Mouse (Mus musculus): ENCODE results near the gene BC030499. TPM values are rescaled to one million over a fixed set of nuclear protein-coding genes. Genes with fewer than 3 reads are reported as not detected.

Gene BC030499
- polyA plus RNA-seq, 1 experiment from 2014 or later = 0.17 TPM

DNA sequence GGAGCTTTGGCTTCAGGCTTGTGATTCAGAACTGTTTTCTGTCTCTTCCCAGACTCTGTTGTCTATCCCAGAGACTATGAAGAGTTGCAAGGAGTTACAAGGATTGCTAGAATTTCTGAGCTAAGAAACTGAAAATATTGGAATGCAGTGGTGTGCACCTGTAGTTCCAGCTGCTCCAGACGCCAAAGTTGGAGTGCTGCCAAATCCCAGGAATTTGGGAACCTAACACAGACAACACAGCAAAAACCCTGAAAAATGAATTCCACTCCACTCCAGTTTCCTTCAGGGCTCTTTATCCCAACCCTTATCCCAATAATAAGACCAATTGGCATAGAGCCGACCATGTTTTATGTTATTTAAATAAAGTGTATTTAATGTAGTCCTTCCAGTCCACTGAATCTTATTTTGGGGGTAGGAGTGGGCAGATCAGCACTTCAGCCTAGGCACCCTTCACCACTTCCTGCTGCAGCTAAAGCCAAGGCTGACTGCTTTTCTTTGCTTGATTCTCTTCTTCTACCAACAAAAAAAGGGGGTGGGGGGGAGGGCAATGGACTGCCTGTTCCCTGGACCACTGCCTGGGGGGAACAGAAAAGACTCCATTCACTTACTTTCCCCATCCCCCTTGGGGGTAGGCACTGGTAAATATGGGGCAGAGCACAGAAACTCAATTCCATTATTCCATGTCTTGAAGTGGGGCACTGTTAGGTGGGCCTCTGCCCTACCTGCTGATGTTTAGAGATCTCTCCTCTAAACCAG, 31.6 kb downstream of the BC030499 start:
- H3K27ac ChIP-seq (ENCODE audit: low read depth, low read length) = peak overlapping the region; percentile 4; the same call in 1 of the 2 replicates
- H3K27me3 ChIP-seq (ENCODE audit: control insufficient read depth, insufficient read depth, low read length) = no peaks in the 10 kb centered on the region
- WGBS = 79% methylated on average over 2 of the region's 2 CpGs
- H3K9me3 ChIP-seq (ENCODE audit: control insufficient read depth, low read length) = no peaks in the 10 kb centered on the region
- no peak overlapping the region for H3K9ac ChIP-seq (ENCODE audit: low read length)
- H3K36me3 ChIP-seq (ENCODE audit: control insufficient read depth, insufficient read depth, low read length) = peaks cover 19% of the 10 kb centered on the region
- DNase-seq (ENCODE audit: low spot score) = no peak
- ATAC-seq (ENCODE audit: insufficient read depth, low FRiP score, low TSS enrichment) = no peak
- H3K4me3 ChIP-seq (ENCODE audit: low read depth, low read length) = no peak overlapping the region
- H3K4me1 ChIP-seq (ENCODE audit: control insufficient read depth, insufficient read depth, low read length) = peaks cover 5% of the 10 kb centered on the region; the same call in 1 of the 2 replicates
- H3K4me2 ChIP-seq (ENCODE audit: low read depth) = 0 out of 2 replicates have a peak overlapping the region, but pooled peaks have one; percentile 9

DNA sequence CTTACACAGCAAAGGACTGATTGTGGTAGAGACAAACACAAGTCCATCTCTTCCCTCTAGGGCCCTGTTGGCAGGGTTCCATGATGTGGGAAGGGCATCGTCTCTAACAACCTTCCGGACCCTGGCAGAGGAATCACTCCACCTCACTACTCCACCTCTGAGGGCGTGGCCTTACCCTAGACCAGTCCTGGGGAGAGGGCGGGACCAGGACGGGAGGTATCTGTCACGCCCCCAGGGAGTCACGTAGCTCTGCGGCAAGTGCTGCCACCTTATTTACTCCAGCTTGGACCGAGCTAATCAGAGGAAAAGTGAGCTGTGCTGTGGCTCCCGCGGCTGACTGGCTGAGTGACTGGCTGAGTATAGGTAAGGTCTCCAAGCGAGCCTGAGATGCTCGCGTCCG, 32.2 kb downstream of the BC030499 start, which contains the start of gene Aldoc:
Gene Aldoc, plus strand, starts transcription at position 109 of the 400 bp plus-strand sequence.
- no peak within 1 kb of the TSS for H3K9ac ChIP-seq (ENCODE audit: low read length)
- H3K36me3 ChIP-seq (ENCODE audit: control insufficient read depth, insufficient read depth, low read length) = peaks cover 14% of the 10 kb centered on the region
- ATAC-seq (ENCODE audit: insufficient read depth, low FRiP score, low TSS enrichment) (no peak), DNase-seq (ENCODE audit: low spot score) (peak; percentile 43)
- no peak within 1 kb of the TSS for H3K4me3 ChIP-seq (ENCODE audit: low read depth, low read length)
- peaks cover 5% of the 10 kb centered on the region; the same call in 1 of the 2 replicates for H3K4me1 ChIP-seq (ENCODE audit: control insufficient read depth, insufficient read depth, low read length)
- no peaks in the 10 kb centered on the region for H3K9me3 ChIP-seq (ENCODE audit: control insufficient read depth, low read length)
- peak within 1 kb of the TSS; percentile 4; the same call in 1 of the 2 replicates for H3K27ac ChIP-seq (ENCODE audit: low read depth, low read length)
- H3K27me3 ChIP-seq (ENCODE audit: control insufficient read depth, insufficient read depth, low read length) = no peaks in the 10 kb centered on the region
- WGBS = 4% methylated on average over 15 of the region's 15 CpGs
- H3K4me2 ChIP-seq (ENCODE audit: low read depth) = 0 out of 2 replicates have a peak within 1 kb of the TSS, but pooled peaks have one; percentile 9

DNA sequence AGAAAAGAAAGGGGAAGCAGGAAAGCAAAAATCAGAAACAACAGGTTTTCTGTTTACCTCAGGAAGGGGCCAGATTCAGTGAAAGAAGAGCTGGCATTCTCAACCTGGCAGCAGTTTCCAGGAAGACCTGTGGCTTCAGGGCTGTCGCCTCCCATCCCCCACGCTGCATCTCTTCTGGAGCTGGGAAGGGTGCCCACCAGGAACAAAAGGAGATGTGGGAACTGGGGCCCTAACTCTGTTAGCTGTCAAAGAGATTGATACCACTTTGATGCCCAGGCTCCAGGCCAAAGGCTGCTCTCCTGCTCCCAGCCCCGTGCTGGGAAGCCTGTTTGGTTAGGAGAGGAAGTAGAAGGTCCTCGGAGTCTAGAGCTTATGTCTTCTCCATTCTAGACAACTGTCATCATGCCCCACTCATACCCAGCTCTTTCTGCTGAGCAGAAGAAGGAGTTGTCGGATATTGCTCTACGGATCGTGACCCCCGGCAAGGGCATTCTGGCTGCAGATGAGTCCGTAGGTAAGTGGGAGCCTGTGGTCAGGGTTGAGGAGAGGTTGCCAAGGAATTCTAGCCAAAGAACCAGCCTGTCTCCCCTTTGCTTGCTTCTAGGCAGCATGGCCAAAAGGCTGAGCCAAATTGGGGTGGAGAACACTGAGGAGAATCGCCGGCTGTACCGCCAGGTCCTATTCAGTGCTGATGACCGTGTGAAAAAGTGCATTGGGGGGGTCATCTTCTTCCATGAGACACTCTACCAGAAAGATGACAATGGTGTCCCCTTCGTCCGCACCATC, 33.6 kb downstream of the BC030499 start:
- Histone ChIP-seq H3K36me3 (ENCODE audit: control insufficient read depth, insufficient read depth, low read length) (peaks cover 11% of the 10 kb centered on the region), H3K27ac (ENCODE audit: low read depth, low read length) (no peak overlapping the region), H3K4me2 (ENCODE audit: low read depth) (no peak overlapping the region), H3K4me1 (ENCODE audit: control insufficient read depth, insufficient read depth, low read length) (peaks cover 10% of the 10 kb centered on the region; the same call in 1 of the 2 replicates), H3K9me3 (ENCODE audit: control insufficient read depth, low read length) (no peaks in the 10 kb centered on the region), H3K27me3 (ENCODE audit: control insufficient read depth, insufficient read depth, low read length) (no peaks in the 10 kb centered on the region), H3K4me3 (ENCODE audit: low read depth, low read length) (no peak overlapping the region), H3K9ac (ENCODE audit: low read length) (no peak overlapping the region)
- DNase-seq (ENCODE audit: low spot score) = no peak
- no peak for ATAC-seq (ENCODE audit: insufficient read depth, low FRiP score, low TSS enrichment)
- WGBS = 81% methylated on average over 15 of the region's 15 CpGs

- Histone ChIP-seq H3K4me1 (ENCODE audit: control insufficient read depth, insufficient read depth, low read length) (peaks cover 11% of the 10 kb centered on the region; the same call in 1 of the 2 replicates), H3K9me3 (ENCODE audit: control insufficient read depth, low read length) (no peaks in the 10 kb centered on the region), H3K9ac (ENCODE audit: low read length) (no peak overlapping the region), H3K27ac (ENCODE audit: low read depth, low read length) (no peak overlapping the region), H3K4me2 (ENCODE audit: low read depth) (no peak overlapping the region), H3K36me3 (ENCODE audit: control insufficient read depth, insufficient read depth, low read length) (peaks cover 7% of the 10 kb centered on the region), H3K27me3 (ENCODE audit: control insufficient read depth, insufficient read depth, low read length) (no peaks in the 10 kb centered on the region), H3K4me3 (ENCODE audit: low read depth, low read length) (no peak overlapping the region)
- 91% methylated on average over 12 of the region's 12 CpGs for WGBS
- ATAC-seq (ENCODE audit: insufficient read depth, low FRiP score, low TSS enrichment) = no peak
- DNase-seq (ENCODE audit: low spot score) = no peak
Observed at GRCm38 (mm10) chr11:78324965-78325364, 34.3 kb downstream of the BC030499 start.

- Histone ChIP-seq H3K36me3 (ENCODE audit: control insufficient read depth, insufficient read depth, low read length) (no peaks in the 10 kb centered on the region; the same call in 1 of the 2 replicates), H3K9ac (ENCODE audit: low read length) (no peak overlapping the region), H3K9me3 (ENCODE audit: control insufficient read depth, low read length) (no peaks in the 10 kb centered on the region), H3K27ac (ENCODE audit: low read depth, low read length) (no peak overlapping the region), H3K4me1 (ENCODE audit: control insufficient read depth, insufficient read depth, low read length) (peaks cover 11% of the 10 kb centered on the region; the same call in 1 of the 2 replicates), H3K27me3 (ENCODE audit: control insufficient read depth, insufficient read depth, low read length) (no peaks in the 10 kb centered on the region), H3K4me3 (ENCODE audit: low read depth, low read length) (no peak overlapping the region), H3K4me2 (ENCODE audit: low read depth) (no peak overlapping the region)
- ATAC-seq (ENCODE audit: insufficient read depth, low FRiP score, low TSS enrichment) = no peak
- 93% methylated on average over 4 of the region's 4 CpGs for WGBS
- DNase-seq (ENCODE audit: low spot score) = no peak
Observed at GRCm38 (mm10) chr11:78327215-78327614, 36.6 kb downstream of the BC030499 start.

DNA sequence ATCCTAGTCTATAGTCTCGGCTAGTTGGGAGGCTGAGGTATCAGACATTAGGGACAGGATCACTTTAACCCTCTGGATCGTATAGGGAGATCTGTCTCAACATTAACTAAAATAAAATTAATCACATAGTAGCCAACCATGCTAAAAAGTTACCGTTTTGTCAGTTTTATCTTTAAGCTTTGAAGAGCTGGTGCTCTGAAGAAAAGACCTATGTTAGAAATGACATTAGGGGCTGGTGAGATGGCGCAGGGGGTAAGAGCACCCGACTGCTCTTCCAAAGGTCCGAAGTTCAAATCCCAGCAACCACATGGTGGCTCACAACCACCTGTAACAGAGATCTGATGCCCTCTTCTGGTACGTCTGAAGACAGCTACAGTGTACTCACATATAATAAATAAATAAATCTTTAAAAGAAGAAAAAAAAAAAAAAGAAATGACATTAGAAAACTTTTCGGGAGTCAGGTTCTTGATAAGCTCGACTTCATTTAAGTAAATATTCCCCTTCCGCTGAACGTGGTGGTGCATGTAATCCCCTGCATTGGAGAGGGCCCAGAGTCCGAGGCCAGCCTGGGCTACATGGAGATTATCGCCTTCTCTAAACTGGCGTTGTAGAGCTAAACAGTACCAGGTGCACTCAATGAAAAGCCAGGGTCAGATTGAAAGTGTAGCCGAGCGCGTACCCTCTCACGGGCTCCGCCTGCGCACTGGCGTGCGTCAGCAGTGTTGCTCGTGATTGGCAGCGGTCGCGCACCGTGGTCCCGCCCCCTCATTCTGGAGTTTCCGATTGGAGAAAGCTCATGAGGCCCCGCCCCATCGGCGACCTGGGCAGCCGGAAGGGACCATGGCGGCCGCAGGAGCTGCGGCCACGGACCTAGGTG, 37.2 kb downstream of the BC030499 start, which contains the start of gene Pigs:
Gene Pigs, plus strand, starts transcription at position 782 of the 878 bp plus-strand sequence.
- peak within 1 kb of the TSS; percentile 89 for H3K4me3 ChIP-seq (ENCODE audit: low read depth, low read length)
- H3K9me3 ChIP-seq (ENCODE audit: control insufficient read depth, low read length) = no peaks in the 10 kb centered on the region
- peaks cover 8% of the 10 kb centered on the region; the same call in 1 of the 2 replicates for H3K4me1 ChIP-seq (ENCODE audit: control insufficient read depth, insufficient read depth, low read length)
- no peaks in the 10 kb centered on the region for H3K36me3 ChIP-seq (ENCODE audit: control insufficient read depth, insufficient read depth, low read length)
- H3K4me2 ChIP-seq (ENCODE audit: low read depth) = peak within 1 kb of the TSS; percentile 81
- no peaks in the 10 kb centered on the region for H3K27me3 ChIP-seq (ENCODE audit: control insufficient read depth, insufficient read depth, low read length)
- peak; percentile 95 for ATAC-seq (ENCODE audit: insufficient read depth, low FRiP score, low TSS enrichment)
- no peak within 1 kb of the TSS for H3K27ac ChIP-seq (ENCODE audit: low read depth, low read length)
- WGBS = 12% methylated on average over 37 of the region's 37 CpGs
- DNase-seq (ENCODE audit: low spot score) = peak; percentile 95
- H3K9ac ChIP-seq (ENCODE audit: low read length) = peak within 1 kb of the TSS; percentile 81

DNA sequence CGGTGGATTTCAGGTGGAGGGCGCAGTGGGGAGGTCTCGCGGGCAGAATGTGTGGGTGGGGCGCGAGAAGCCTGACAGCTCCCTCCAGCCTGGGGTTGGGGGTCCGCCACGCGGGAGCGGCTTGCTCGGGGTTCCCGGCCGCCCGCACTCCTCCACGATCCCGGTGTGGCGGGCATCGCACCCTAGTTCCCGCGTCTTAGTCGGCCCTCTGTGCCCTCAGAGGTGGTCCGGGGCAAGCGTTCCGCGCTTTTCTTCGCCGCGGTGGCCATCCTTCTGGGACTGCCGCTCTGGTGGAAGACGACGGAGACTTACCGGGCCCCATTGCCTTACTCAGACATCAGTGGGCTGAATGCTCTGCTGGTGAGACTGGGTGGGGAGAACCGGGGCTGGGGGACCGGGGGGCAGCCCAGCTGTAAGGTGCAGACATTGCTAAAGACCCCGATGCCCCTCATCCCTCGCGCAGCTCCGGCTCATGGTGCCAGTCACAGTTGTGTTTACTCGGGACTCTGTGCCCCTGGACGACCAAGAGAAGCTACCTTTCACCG, 37.9 kb downstream of the BC030499 start:
- peak; percentile 61 for ATAC-seq (ENCODE audit: insufficient read depth, low FRiP score, low TSS enrichment)
- Histone ChIP-seq H3K4me1 (ENCODE audit: control insufficient read depth, insufficient read depth, low read length) (peaks cover 5% of the 10 kb centered on the region; the same call in 1 of the 2 replicates), H3K27me3 (ENCODE audit: control insufficient read depth, insufficient read depth, low read length) (no peaks in the 10 kb centered on the region), H3K9ac (ENCODE audit: low read length) (peak overlapping the region; percentile 81), H3K27ac (ENCODE audit: low read depth, low read length) (no peak overlapping the region), H3K36me3 (ENCODE audit: control insufficient read depth, insufficient read depth, low read length) (peaks cover 3% of the 10 kb centered on the region; the same call in 1 of the 2 replicates), H3K4me3 (ENCODE audit: low read depth, low read length) (peak overlapping the region; percentile 89), H3K9me3 (ENCODE audit: control insufficient read depth, low read length) (no peaks in the 10 kb centered on the region), H3K4me2 (ENCODE audit: low read depth) (peak overlapping the region; percentile 81)
- WGBS = 1% methylated on average over 39 of the region's 41 CpGs
- DNase-seq (ENCODE audit: low spot score) = no peak

GRCm38 (mm10) chr11:78332676-78333075, 42.0 kb downstream of the BC030499 start:
- H3K4me2 ChIP-seq (ENCODE audit: low read depth) = no peak overlapping the region
- ATAC-seq (ENCODE audit: insufficient read depth, low FRiP score, low TSS enrichment) (no peak), DNase-seq (ENCODE audit: low spot score) (no peak)
- no peak overlapping the region for H3K9ac ChIP-seq (ENCODE audit: low read length)
- peaks cover 5% of the 10 kb centered on the region; the same call in 1 of the 2 replicates for H3K4me1 ChIP-seq (ENCODE audit: control insufficient read depth, insufficient read depth, low read length)
- no peaks in the 10 kb centered on the region for H3K9me3 ChIP-seq (ENCODE audit: control insufficient read depth, low read length)
- peaks cover 11% of the 10 kb centered on the region for H3K36me3 ChIP-seq (ENCODE audit: control insufficient read depth, insufficient read depth, low read length)
- 98% methylated on average over 12 of the region's 12 CpGs for WGBS
- H3K27ac ChIP-seq (ENCODE audit: low read depth, low read length) = no peak overlapping the region
- H3K4me3 ChIP-seq (ENCODE audit: low read depth, low read length) = no peak overlapping the region
- H3K27me3 ChIP-seq (ENCODE audit: control insufficient read depth, insufficient read depth, low read length) = no peaks in the 10 kb centered on the region

All from neural tube, embryonic 11.5 days (tissue).